Mouse (Mus musculus): ENCODE results near the gene Asgr1. TPM values are rescaled to one million over a fixed set of nuclear protein-coding genes. Genes with fewer than 3 reads are reported as not detected.

The Asgr1 gene
- polyA plus RNA-seq, 1 experiment from 2014 or later = not detected

DNA sequence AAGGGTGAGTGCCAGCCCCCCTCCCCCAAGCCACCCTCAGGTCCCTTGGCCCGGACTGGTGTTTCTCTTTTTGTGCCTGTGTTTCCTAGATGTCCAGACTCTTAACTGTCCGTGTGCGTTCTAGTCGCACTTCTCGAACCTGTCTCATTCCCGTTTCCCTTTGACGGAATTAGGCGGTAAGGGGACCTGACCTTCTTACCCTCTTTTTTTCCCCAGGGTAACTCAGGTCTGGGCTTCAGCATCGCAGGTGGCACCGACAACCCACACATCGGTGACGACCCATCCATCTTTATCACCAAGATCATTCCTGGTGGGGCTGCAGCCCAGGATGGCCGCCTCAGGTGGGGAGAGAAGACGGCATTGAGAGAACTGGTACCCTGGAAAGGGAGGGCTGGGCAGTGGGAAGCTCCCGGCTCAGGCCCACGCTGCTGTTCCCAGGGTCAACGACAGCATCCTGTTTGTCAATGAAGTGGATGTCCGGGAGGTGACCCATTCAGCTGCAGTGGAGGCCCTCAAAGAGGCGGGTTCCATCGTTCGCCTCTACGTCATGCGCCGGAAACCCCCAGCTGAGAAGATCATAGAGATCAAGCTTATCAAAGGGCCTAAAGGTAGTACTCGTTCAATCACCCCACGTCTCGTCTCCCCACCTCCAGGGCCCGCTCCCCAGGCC, 23.1 kb upstream of the Asgr1 start:
- 95% methylated on average over 26 of the region's 28 CpGs for whole genome bisulfite sequencing (ENCODE audit: missing documents)
- Histone ChIP-seq H3K36me3 (ENCODE audit: inconsistent target) (peaks cover 7% of the 10 kb centered on the region; the same call in 1 of the 2 replicates), H3K79me2 (ENCODE audit: inconsistent target) (no peaks in the 10 kb centered on the region), H3K4me3 (ENCODE audit: inconsistent target) (no peak overlapping the region), H3K27ac (no peak overlapping the region)

DNA sequence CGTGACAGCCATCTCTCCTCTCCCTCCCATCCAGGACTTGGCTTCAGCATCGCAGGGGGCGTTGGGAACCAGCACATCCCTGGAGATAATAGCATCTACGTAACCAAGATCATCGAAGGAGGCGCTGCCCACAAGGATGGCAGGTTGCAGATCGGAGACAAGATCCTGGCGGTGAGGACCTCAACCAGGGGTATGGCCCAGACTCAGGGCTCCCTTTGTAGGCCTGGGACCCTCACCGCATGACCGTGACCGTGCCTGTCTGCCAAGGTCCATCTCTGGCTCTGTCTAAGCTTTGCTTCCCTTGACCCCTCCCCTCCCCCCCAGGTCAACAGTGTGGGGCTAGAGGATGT, 22.6 kb upstream of the Asgr1 start:
- Histone ChIP-seq H3K79me2 (ENCODE audit: inconsistent target) (no peaks in the 10 kb centered on the region), H3K36me3 (ENCODE audit: inconsistent target) (peaks cover 7% of the 10 kb centered on the region; the same call in 1 of the 2 replicates), H3K4me3 (ENCODE audit: inconsistent target) (no peak overlapping the region), H3K27ac (no peak overlapping the region)
- 94% methylated on average over 11 of the region's 11 CpGs for WGBS (ENCODE audit: missing documents)

DNA sequence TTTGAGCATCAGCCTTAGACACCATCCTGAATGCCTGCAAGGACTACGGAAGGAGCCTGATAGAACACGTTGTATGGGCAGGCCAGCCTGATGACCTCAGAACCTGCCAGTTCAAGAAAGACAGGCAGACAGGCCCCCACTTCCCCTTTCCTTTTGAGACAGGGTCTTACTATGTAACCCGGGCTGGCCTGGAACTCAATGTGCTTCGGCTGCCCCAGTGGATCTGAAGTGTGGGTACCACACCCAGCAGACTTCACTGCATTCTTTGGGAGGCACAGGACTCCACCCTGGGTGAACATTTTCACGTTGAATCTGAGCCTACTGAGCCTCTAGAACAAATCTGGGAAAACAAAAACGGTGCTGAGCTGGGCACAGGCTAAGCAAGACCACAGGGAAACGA, 15.7 kb upstream of the Asgr1 start:
- no peaks in the 10 kb centered on the region for H3K36me3 ChIP-seq (ENCODE audit: inconsistent target)
- 61% methylated on average over 7 of the region's 7 CpGs for WGBS (ENCODE audit: missing documents)

DNA sequence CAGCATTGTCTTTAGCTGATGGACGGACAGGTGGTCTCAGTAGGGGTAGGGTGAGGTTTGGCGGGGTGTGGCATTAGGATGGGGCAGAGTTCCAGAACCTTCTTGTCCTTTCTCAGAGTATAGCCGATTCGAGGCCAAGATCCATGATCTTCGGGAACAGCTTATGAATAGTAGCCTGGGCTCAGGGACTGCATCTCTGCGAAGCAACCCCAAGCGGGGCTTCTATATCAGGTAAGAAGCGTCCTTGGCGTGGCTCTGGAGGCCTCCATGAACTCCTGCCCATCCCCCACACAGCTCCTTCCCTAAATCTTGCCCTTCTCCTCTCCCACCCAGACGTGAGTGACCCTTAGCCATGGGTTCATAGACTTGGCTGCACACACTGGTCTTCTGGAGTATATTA, 14.3 kb upstream of the Asgr1 start:
- Histone ChIP-seq H3K36me3 (ENCODE audit: inconsistent target) (no peaks in the 10 kb centered on the region), H3K27ac (no peak overlapping the region), H3K79me2 (ENCODE audit: inconsistent target) (no peaks in the 10 kb centered on the region), H3K4me3 (ENCODE audit: inconsistent target) (no peak overlapping the region)
- 91% methylated on average over 10 of the region's 10 CpGs for WGBS (ENCODE audit: missing documents)

More for the DNA sequence above, 15.7 kb upstream of the Asgr1 start:
- Histone ChIP-seq H3K27ac (no peak overlapping the region), H3K4me3 (ENCODE audit: inconsistent target) (no peak overlapping the region), H3K79me2 (ENCODE audit: inconsistent target) (no peaks in the 10 kb centered on the region)

DNA sequence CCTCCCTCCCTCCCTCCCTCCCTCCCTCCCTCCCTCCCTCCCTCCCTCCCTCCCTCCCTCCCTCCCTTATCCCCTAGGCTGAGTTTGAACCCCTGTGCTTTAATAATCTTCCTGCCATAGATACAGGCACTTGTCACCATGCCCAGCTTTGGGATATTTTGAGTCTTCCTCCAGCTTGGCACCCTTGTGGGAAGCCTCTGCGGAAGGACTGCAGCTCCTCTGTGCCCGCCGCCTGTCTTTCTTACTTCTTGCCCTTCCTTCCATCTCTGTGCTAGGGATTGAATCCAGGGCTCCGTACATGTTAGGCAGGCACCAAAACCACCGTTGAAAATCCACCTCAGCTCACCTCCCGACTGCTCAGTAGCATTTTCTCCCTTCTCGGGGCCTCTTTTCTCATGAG, 13.7 kb upstream of the Asgr1 start:
- Histone ChIP-seq H3K79me2 (ENCODE audit: inconsistent target) (no peaks in the 10 kb centered on the region), H3K27ac (no peak overlapping the region), H3K4me3 (ENCODE audit: inconsistent target) (no peak overlapping the region), H3K36me3 (ENCODE audit: inconsistent target) (no peaks in the 10 kb centered on the region)
- WGBS (ENCODE audit: missing documents) = 78% methylated on average over 7 of the region's 7 CpGs

DNA sequence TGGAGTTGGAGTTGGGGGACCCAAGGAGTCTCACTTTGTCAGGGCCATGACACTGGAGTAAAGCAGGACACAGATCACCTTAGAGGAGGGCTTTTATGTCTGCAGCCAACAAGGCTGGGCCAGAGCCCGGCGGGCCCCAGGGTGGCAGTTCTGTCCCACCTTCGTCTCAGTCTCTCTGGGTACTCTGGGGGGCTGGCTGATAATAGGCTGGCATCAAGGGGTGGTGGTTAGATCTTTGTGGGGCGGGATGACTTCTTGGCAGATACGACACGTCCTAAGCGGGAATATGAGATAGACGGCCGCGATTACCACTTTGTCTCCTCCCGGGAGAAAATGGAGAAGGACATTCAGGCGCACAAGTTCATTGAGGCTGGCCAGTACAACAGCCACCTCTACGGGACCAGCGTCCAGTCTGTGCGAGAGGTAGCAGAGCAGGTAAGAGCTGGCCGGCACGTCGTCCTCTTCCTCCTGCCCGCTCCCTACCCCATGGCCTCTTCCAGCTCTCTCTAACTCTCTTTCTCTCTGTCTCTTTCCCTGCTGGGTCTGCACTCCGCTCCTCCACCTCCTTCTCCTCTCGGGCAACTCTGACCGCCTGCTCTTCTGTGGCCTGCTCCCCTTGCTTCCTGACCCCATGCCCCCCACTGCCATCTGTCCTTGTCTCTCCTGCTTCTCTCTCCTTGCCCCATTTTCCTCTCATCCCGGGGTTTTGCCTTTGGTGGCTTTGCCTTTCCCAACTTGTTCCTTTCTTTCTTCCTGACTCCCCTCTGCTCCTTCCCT, 11.4 kb upstream of the Asgr1 start:
- Histone ChIP-seq H3K4me3 (ENCODE audit: inconsistent target) (no peak overlapping the region), H3K79me2 (ENCODE audit: inconsistent target) (no peaks in the 10 kb centered on the region), H3K36me3 (ENCODE audit: inconsistent target) (no peaks in the 10 kb centered on the region), H3K27ac (no peak overlapping the region)
- WGBS (ENCODE audit: missing documents) = 95% methylated on average over 19 of the region's 23 CpGs

DNA sequence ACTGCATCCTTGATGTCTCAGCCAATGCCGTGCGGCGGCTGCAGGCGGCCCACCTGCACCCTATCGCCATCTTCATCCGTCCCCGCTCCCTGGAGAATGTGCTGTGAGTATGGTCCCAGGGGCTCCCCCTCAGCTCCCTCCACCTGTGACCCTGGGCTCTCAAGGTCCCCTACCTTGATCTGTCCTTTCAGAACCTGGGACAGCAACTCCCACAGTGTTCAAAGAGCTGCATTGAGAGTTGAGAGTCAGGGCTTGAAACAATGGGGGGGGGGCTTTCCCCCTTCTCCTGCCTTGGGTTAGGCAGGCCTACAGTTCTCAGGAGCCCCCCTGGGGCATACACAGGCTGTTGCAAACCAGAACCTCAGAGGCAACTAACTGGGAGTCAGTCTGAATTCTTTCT, 10.2 kb upstream of the Asgr1 start:
- WGBS (ENCODE audit: missing documents) = 98% methylated on average over 7 of the region's 7 CpGs
- Histone ChIP-seq H3K4me3 (ENCODE audit: inconsistent target) (no peak overlapping the region), H3K79me2 (ENCODE audit: inconsistent target) (no peaks in the 10 kb centered on the region), H3K36me3 (ENCODE audit: inconsistent target) (no peaks in the 10 kb centered on the region), H3K27ac (no peak overlapping the region)

DNA sequence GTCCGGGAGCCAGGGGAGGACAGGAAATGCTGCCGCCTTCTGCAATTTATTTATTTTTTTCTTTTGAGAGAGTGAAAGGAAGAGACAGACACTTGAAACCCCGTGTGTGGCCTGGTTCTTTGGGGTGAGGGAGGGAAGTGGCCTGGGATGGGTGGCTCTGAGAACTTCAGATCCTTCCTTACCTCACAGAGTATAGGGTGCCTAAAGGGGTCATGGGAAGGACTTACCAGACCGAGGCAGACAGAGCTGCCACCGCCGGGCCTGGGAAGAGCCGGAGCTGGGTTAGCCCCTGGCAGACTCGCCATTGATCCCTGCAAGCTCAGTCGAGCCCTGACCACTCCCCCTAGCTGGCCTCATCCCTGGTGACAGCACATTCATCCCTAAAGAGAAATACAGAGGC, 8.4 kb upstream of the Asgr1 start:
- H3K36me3 ChIP-seq (ENCODE audit: inconsistent target) = no peaks in the 10 kb centered on the region
- H3K79me2 ChIP-seq (ENCODE audit: inconsistent target) = no peaks in the 10 kb centered on the region
- no peak overlapping the region for H3K4me3 ChIP-seq (ENCODE audit: inconsistent target)
- no peak overlapping the region for H3K27ac ChIP-seq
- whole genome bisulfite sequencing (ENCODE audit: missing documents) = 81% methylated on average over 9 of the region's 9 CpGs

DNA sequence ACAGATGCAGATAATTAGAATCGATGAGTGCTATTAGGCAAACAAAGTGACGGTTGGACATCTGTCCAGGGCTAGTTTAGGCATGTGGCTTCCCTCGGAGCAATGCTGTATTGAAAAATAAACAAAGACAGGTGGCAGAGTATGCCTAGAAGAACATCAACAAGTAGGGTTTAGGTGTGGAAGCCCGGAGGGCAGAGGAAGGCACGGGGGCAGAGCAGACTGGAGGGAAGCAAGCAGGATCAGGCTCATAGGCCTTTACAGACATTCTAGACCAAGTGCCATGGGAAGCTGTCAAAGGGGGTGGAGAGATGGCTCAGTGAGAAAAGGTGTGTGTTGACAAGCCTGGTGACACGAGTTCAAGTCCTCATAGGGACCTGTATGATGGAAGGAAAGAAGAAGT, 4.5 kb upstream of the Asgr1 start:
- no peak overlapping the region for H3K4me3 ChIP-seq (ENCODE audit: inconsistent target)
- 70% methylated on average over 6 of the region's 6 CpGs for whole genome bisulfite sequencing (ENCODE audit: missing documents)
- no peaks in the 10 kb centered on the region for H3K36me3 ChIP-seq (ENCODE audit: inconsistent target)
- H3K27ac ChIP-seq = no peak overlapping the region
- no peaks in the 10 kb centered on the region for H3K79me2 ChIP-seq (ENCODE audit: inconsistent target)

DNA sequence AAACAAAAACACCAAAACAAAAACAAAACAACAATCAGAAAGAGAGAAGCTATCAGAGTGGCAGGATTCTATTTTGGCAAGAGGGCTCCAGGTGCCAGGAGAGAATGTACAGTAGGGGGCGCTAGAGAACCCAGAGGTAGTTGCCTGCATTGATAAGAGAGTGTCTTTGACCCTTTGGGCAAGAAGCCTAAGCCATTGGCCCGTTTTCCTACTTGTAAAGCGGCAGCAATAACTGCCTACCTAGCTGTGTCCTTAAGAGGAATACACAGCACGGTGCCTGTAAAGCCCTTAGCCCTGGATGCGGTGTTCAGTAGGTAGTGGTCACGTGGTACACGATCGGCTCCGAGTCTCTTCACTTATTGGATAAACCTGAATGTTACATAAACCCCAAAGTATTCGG, 4.1 kb upstream of the Asgr1 start:
- Histone ChIP-seq H3K36me3 (ENCODE audit: inconsistent target) (no peaks in the 10 kb centered on the region), H3K27ac (no peak overlapping the region), H3K4me3 (ENCODE audit: inconsistent target) (no peak overlapping the region), H3K79me2 (ENCODE audit: inconsistent target) (no peaks in the 10 kb centered on the region)
- WGBS (ENCODE audit: missing documents) = 68% methylated on average over 10 of the region's 10 CpGs

DNA sequence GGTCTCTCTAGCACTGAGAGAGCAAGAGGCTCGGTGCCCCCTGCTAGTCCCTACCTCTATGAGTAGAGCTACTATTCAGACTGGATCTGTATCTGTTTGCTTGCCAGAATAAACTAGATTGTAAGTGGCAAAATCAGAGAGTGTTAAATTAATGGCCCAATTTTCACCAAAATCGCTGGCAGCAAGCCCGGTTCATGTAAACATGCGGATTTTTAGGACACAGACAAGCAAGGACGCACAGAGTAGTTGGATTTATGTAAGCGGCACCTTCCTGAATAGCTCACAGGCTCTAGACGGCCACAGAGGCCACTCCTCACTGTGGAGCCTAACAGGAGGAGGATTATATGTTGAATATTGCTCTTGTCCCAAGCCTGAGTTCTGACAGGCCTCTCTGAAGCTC, 729 bp upstream of the Asgr1 start:
- 88% methylated on average over 7 of the region's 7 CpGs for WGBS (ENCODE audit: missing documents)
- no peak overlapping the region for H3K4me3 ChIP-seq (ENCODE audit: inconsistent target)
- H3K36me3 ChIP-seq (ENCODE audit: inconsistent target) = no peaks in the 10 kb centered on the region
- H3K79me2 ChIP-seq (ENCODE audit: inconsistent target) = no peaks in the 10 kb centered on the region
- H3K27ac ChIP-seq = no peak overlapping the region

DNA sequence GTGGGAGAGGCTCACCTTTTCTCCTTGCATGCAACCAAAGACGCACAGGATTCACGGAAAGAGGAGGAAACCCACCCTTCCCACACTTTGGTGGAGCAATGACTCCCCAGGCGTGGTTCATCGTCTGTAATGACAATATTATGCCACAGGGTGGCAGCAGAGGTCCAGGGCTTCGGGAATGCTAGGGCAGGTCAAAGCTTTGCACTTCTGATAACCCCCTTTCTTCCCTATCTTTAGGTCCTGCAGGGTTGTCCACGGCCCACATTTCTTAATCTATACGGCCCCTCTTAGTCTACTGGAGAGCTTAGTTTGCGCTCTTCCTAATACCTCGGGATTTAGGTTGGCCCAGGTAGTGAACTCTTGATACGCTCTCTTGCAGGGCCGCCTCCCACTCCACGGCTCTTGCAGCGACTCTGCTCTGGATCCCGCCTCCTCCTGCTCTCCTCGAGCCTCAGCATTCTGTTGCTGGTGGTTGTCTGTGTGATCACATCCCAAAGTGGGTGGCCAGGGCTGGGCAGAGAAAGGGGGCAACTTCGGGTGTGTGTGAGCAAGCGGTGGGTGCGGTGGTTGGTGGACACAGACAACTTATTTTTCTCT, 1.8 kb downstream of the Asgr1 start:
- H3K27ac ChIP-seq = no peak overlapping the region
- no peaks in the 10 kb centered on the region for H3K79me2 ChIP-seq (ENCODE audit: inconsistent target)
- no peak overlapping the region for H3K4me3 ChIP-seq (ENCODE audit: inconsistent target)
- 38% methylated on average over 18 of the region's 18 CpGs for WGBS (ENCODE audit: missing documents)
- no peaks in the 10 kb centered on the region for H3K36me3 ChIP-seq (ENCODE audit: inconsistent target)

DNA sequence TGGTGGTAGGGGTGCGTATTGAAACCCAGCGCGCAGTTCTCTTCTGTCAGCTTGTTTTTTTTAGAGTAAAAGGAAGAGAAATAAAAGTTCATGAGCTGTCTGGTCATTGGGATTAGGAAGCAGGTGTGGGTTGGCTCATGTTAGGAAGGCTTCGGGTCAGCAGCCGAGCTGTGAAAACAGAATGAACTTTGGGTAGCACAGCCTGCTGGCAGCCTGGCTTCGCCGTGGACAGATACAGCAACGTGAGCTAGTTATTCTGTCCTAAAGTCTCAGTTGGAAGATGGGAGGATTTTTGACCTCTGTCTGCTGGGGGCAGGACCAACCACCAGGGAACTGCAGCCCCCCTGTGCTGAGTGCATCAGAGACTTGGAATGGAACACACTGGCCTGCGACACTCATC, 3.9 kb downstream of the Asgr1 start:
- Histone ChIP-seq H3K27ac (no peak overlapping the region), H3K36me3 (ENCODE audit: inconsistent target) (no peaks in the 10 kb centered on the region), H3K79me2 (ENCODE audit: inconsistent target) (no peaks in the 10 kb centered on the region), H3K4me3 (ENCODE audit: inconsistent target) (no peak overlapping the region)
- 96% methylated on average over 7 of the region's 9 CpGs for WGBS (ENCODE audit: missing documents)

DNA sequence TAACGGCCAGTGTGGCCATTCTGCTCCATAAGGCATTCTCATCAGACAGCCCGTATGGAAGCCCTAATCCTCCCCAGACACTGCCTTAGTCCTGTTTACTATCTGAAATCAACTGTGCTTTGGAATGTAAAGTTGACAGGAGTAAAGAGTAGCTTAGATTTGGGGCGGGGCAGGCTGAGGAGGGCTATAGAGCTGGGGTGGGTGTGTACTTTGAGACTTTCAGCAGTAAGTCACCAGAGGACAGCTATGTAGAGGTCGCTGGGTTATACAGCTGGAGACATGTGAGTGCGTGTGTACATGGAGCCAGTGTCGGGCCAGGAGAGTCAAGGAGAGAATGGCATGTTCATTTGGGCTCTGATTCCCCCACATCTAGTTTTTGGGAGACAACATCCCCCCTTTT, 6.0 kb downstream of the Asgr1 start:
- WGBS (ENCODE audit: missing documents) = 93% methylated on average over 6 of the region's 6 CpGs
- Histone ChIP-seq H3K79me2 (ENCODE audit: inconsistent target) (no peaks in the 10 kb centered on the region), H3K4me3 (ENCODE audit: inconsistent target) (no peak overlapping the region), H3K27ac (no peak overlapping the region), H3K36me3 (ENCODE audit: inconsistent target) (no peaks in the 10 kb centered on the region)

DNA sequence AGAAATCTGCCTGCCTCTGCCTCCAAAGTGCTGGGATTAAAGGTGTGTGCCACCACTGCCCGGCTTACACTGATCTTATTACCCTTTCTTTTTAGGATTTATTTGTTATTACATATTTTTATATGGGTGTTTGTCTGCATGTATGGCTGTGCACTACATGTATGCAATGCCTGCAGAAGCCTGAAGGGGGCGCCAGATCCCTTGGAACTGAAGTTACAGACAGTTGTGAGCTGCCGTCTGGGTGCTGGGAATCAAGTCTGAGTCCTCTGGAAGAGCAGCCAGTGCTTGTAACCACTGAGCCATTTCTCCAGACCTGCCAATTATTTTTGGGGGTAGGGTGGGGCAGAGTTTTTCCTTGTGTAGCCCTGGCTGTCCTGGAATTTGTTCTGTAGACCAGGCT, 9.2 kb downstream of the Asgr1 start:
- 81% methylated on average over 3 of the region's 3 CpGs for WGBS (ENCODE audit: missing documents)
- Histone ChIP-seq H3K4me3 (ENCODE audit: inconsistent target) (no peak overlapping the region), H3K36me3 (ENCODE audit: inconsistent target) (no peaks in the 10 kb centered on the region), H3K27ac (no peak overlapping the region), H3K79me2 (ENCODE audit: inconsistent target) (no peaks in the 10 kb centered on the region)

Data from macrophage (primary cell).